In genomic region chr7:81596086-81596485, GRCm38 (mm10) we compare ENCODE assay signal across 21 mouse cellular contexts. TPM values are rescaled to one million over a fixed set of nuclear protein-coding genes. Genes with fewer than 3 reads are reported as not detected.
"Had no signal": no experiment of that assay in that cellular context is flagged by ENCODE, and none has a peak within 500 bp of the region (broad histone marks: within the 10 kb centered on the region; RNA-seq: fewer than 3 reads in every experiment).

No protein-coding gene starts in this region.

- H3K27ac ChIP-seq: limb, embryonic 13.5 days; liver, embryonic 14.5 days; macrophage; midbrain, embryonic 12.5 days; midbrain, embryonic 15.5 days; neural tube, embryonic 12.5 days; neural tube, embryonic 15.5 days had no signal

- H3K4me1 ChIP-seq: midbrain, embryonic 12.5 days; midbrain, embryonic 15.5 days; neural tube, embryonic 12.5 days; neural tube, embryonic 15.5 days had no signal

- DNase-seq: kidney, adult 18-20 months; kidney, adult 9 months; kidney, postnatal 14 days; kidney, postnatal 4 days; left cerebral cortex, postnatal 4 days; lung, embryonic 14.5 days; right cerebral cortex, adult 18-20 months; right cerebral cortex, postnatal 14 days; right cerebral cortex, postnatal 4 days; spleen, adult 18-20 months; thymus, adult 18-20 months; thymus, postnatal 36 days had no signal

- H3K4me2 ChIP-seq: limb, embryonic 13.5 days; lung, embryonic 14.5 days; midbrain, embryonic 12.5 days; midbrain, embryonic 15.5 days; neural tube, embryonic 12.5 days; neural tube, embryonic 15.5 days had no signal

- ATAC-seq: lung, postnatal 0 days; midbrain, embryonic 15.5 days had no signal

- H3K9me3 ChIP-seq: limb, embryonic 13.5 days; midbrain, embryonic 12.5 days; midbrain, embryonic 15.5 days; neural tube, embryonic 12.5 days; neural tube, embryonic 15.5 days had no signal

- H3K27me3 ChIP-seq: limb, embryonic 13.5 days; midbrain, embryonic 12.5 days; midbrain, embryonic 15.5 days; neural tube, embryonic 12.5 days; neural tube, embryonic 15.5 days had no signal

- H3K9ac ChIP-seq: limb, embryonic 13.5 days; liver, embryonic 14.5 days; lung, embryonic 14.5 days; midbrain, embryonic 12.5 days; midbrain, embryonic 15.5 days; neural tube, embryonic 12.5 days; neural tube, embryonic 15.5 days had no signal

- H3K4me3 ChIP-seq: limb, embryonic 13.5 days; midbrain, embryonic 12.5 days; midbrain, embryonic 15.5 days; neural tube, embryonic 12.5 days; neural tube, embryonic 15.5 days had no signal

RNA-seq across cellular contexts. Expression of gene Fsd2, which starts 29.3 kb away (rescaled TPM):
- polyA plus RNA-seq: intestine, embryonic 14.5 days had no signal
